Comparison of ENCODE assay signal across 22 mouse cellular contexts in genomic region chr4:135879021-135879420, GRCm38 (mm10). TPM values are rescaled to one million over a fixed set of nuclear protein-coding genes. Genes with fewer than 3 reads are reported as not detected.
"Had no signal": no experiment of that assay in that cellular context is flagged by ENCODE, and none has a peak within 500 bp of the region (broad histone marks: within the 10 kb centered on the region; RNA-seq: fewer than 3 reads in every experiment).

No protein-coding gene starts in this region.

- H3K4me2 ChIP-seq: limb, embryonic 13.5 days; liver, embryonic 12.5 days; liver, embryonic 15.5 days; lung, embryonic 15.5 days; midbrain, embryonic 13.5 days; neural tube, embryonic 12.5 days; stomach, embryonic 15.5 days had no signal

- DNase-seq: kidney, adult 2 months; kidney, postnatal 25 days; layer of hippocampus, adult 9-11 months; liver; lung, adult 18-20 months; lung, postnatal 14 days; retina, postnatal 1 day; right cerebral cortex, postnatal 25 days; spleen, adult 18-20 months; thymus, postnatal 25 days had no signal

- H3K9me3 ChIP-seq: limb, embryonic 10.5 days; limb, embryonic 13.5 days; liver, embryonic 12.5 days; liver, embryonic 15.5 days; lung, embryonic 15.5 days; midbrain, embryonic 13.5 days; neural tube, embryonic 12.5 days; stomach, embryonic 15.5 days had no signal

- H3K9ac ChIP-seq: limb, embryonic 13.5 days; liver, embryonic 12.5 days; liver, embryonic 15.5 days; lung, embryonic 15.5 days; midbrain, embryonic 13.5 days; neural tube, embryonic 12.5 days; stomach, embryonic 15.5 days had no signal

- H3K27me3 ChIP-seq: limb, embryonic 13.5 days; liver, embryonic 15.5 days; lung, embryonic 15.5 days; midbrain, embryonic 13.5 days; neural tube, embryonic 12.5 days; stomach, embryonic 15.5 days had no signal

- H3K4me3 ChIP-seq: layer of hippocampus, adult 2 months; limb, embryonic 10.5 days; limb, embryonic 13.5 days; liver, embryonic 12.5 days; liver, embryonic 15.5 days; lung, embryonic 15.5 days; midbrain, embryonic 13.5 days; neural tube, embryonic 12.5 days; stomach, embryonic 15.5 days had no signal

- H3K36me3 ChIP-seq: limb, embryonic 10.5 days; limb, embryonic 13.5 days; liver, embryonic 12.5 days; liver, embryonic 15.5 days; lung, embryonic 15.5 days; midbrain, embryonic 13.5 days; neural tube, embryonic 12.5 days; stomach, embryonic 15.5 days had no signal

- ATAC-seq: liver, embryonic 12.5 days; midbrain, embryonic 13.5 days had no signal

- H3K27ac ChIP-seq: kidney, postnatal 0 days; layer of hippocampus, adult 2 months; limb, embryonic 10.5 days; limb, embryonic 13.5 days; liver, embryonic 12.5 days; liver, embryonic 15.5 days; lung, embryonic 15.5 days; macrophage; midbrain, embryonic 13.5 days; neural tube, embryonic 12.5 days; stomach, embryonic 15.5 days had no signal

RNA-seq across cellular contexts. Expression of gene Cnr2, which starts 16.2 kb away (rescaled TPM):
- total RNA-seq: left cerebral cortex, adult 18-20 months had no signal
